Mouse (Mus musculus): ENCODE measurements around the gene Epb41l4b.

The Epb41l4b gene

GRCm38 (mm10) chr4:57113472-57114216 lies 29.6 kb downstream of the Epb41l4b start:
- no peak for DNase-seq

- DNase-seq: no peak
Measured at GRCm38 (mm10) chr4:57111992-57112540, 31.2 kb downstream of the Epb41l4b start.

GRCm38 (mm10) chr4:57111411-57111810 lies 31.8 kb downstream of the Epb41l4b start:
- no peak for DNase-seq

GRCm38 (mm10) chr4:57109543-57109942 lies 33.7 kb downstream of the Epb41l4b start:
- DNase-seq: no peak

- DNase-seq: no peak
Measured at GRCm38 (mm10) chr4:57105339-57105738, 37.9 kb downstream of the Epb41l4b start.

- no peak for DNase-seq
Measured at GRCm38 (mm10) chr4:57103830-57104229, 39.4 kb downstream of the Epb41l4b start.

GRCm38 (mm10) chr4:57101095-57101494 lies 42.1 kb downstream of the Epb41l4b start:
- no peak for DNase-seq

- DNase-seq: no peak
Measured at GRCm38 (mm10) chr4:57097411-57097810, 45.8 kb downstream of the Epb41l4b start.

- DNase-seq: no peak
Measured at GRCm38 (mm10) chr4:57095569-57095968, 47.7 kb downstream of the Epb41l4b start.

GRCm38 (mm10) chr4:57091363-57091762 lies 51.9 kb downstream of the Epb41l4b start:
- no peak for DNase-seq

- no peak for DNase-seq
Measured at GRCm38 (mm10) chr4:57088301-57088700, 54.9 kb downstream of the Epb41l4b start.

GRCm38 (mm10) chr4:57085750-57086400 lies 57.4 kb downstream of the Epb41l4b start:
- DNase-seq: peak in 1 of 2 experiments; percentile 14

GRCm38 (mm10) chr4:57083653-57084052 lies 59.6 kb downstream of the Epb41l4b start:
- no peak for DNase-seq

- DNase-seq: no peak
Measured at GRCm38 (mm10) chr4:57082775-57083428, 60.3 kb downstream of the Epb41l4b start.

- DNase-seq: no peak
Measured at GRCm38 (mm10) chr4:57081463-57081862, 61.8 kb downstream of the Epb41l4b start.

- DNase-seq: peak; percentile 14 to 17
Measured at GRCm38 (mm10) chr4:57073843-57074242, 69.4 kb downstream of the Epb41l4b start.

GRCm38 (mm10) chr4:57073174-57073573 lies 70.1 kb downstream of the Epb41l4b start:
- DNase-seq: peak; percentile 18 to 42

- DNase-seq: no peak
Measured at GRCm38 (mm10) chr4:57070640-57071039, 72.6 kb downstream of the Epb41l4b start.

GRCm38 (mm10) chr4:57068397-57068796 lies 74.8 kb downstream of the Epb41l4b start:
- no peak for DNase-seq

- DNase-seq: no peak
Measured at GRCm38 (mm10) chr4:57067801-57068200, 75.4 kb downstream of the Epb41l4b start.

- no peak for DNase-seq
Measured at GRCm38 (mm10) chr4:57066936-57067335, 76.3 kb downstream of the Epb41l4b start.

- DNase-seq: peak; percentile 58 to 78
Measured at GRCm38 (mm10) chr4:57065273-57065672, 78.0 kb downstream of the Epb41l4b start.

- DNase-seq: no peak
Measured at GRCm38 (mm10) chr4:57064830-57065229, 78.4 kb downstream of the Epb41l4b start.
